Mouse (Mus musculus): ENCODE data around the gene Apoe.

DNA sequence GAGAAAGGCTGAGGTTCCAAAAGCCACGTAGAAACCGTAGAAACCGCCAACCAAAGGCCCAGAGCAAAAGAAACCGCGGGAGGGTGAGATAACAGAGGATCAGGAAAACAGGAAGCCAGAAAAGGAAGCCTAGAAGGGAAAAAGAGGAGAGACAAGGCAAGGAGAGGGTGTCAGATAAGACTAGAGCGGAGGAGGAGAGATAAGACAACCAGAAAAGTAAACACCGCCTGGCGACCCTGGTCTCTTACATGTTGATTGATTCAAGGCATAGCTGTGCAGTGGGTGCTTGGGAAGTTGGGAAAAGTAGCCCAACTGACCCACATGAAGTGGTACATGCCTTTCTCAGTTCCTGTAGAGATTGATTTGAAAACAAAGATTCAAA, 3.8 kb downstream of the Apoe start:
- TF ChIP-seq POLR2A (IDR thresholded peaks at IDR 0.05; ENCODE audit: borderline replicate concordance, control insufficient read depth, low read depth, low read length): no peak
- no peak for TF ChIP-seq CTCF (IDR thresholded peaks at IDR 0.05; ENCODE audit: control insufficient read depth, insufficient read depth, low read length)
